Mouse (Mus musculus) heart, adult 8-10 months (tissue): Measurements from ENCODE around the gene Nrn1l. TPM values are rescaled to one million over a fixed set of nuclear protein-coding genes. Genes with fewer than 3 reads are reported as not detected.

Experiments used
- DNase-seq: peaks from one replicate; pipeline ENCODE4 v3.0.0; 2022; ENCODE audit warnings: low spot score
- total RNA-seq, 4 experiments: library from RNA; stranded (reverse); gene quantifications; 2 replicates each; pipeline ENCODE4 v1.2.4; 2022

Nrn1l gene
- total RNA-seq, 4 experiments from 2014 or later, result 0.49 to 1.1 (median 0.85) TPM

DNA sequence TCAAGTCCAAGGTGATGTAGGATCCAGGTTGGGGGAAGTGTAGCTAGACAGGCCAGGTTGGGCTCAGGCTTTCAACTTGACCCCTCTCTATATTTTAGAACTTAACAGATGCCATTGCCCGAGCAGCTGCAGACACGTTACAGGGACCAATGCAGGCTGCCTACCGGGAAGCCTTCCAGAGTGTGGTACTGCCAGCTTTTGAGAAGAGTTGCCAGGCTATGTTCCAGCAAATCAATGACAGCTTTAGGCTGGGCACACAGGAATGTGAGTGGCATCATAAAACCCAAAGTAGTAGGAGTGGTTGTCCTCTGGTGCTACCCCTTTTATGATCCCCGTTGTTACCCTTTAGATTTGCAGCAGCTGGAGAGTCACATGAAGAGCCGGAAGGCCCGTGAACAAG is 2.5 kb upstream of the Nrn1l start:
- peak; percentile 46 for DNase-seq

DNA sequence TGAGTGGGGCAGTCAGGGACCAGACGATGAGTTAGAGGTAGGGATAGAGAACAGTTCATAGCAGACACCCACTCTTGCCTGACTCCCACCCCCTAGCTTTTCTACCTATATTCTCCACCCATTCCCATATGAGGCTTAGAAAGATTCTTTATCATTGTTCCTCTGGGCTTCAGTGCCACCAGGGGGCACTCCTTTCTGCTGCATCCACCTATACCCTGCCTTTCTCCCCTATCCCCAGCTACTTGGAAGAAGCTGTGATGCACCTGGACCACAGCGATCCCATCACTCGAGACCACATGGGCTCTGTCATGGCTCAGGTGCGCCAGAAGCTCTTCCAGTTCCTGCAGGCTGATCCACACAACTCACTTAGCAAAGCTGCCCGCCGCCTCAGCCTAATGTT is 935 bp upstream of the Nrn1l start:
- no peak for DNase-seq

DNA sequence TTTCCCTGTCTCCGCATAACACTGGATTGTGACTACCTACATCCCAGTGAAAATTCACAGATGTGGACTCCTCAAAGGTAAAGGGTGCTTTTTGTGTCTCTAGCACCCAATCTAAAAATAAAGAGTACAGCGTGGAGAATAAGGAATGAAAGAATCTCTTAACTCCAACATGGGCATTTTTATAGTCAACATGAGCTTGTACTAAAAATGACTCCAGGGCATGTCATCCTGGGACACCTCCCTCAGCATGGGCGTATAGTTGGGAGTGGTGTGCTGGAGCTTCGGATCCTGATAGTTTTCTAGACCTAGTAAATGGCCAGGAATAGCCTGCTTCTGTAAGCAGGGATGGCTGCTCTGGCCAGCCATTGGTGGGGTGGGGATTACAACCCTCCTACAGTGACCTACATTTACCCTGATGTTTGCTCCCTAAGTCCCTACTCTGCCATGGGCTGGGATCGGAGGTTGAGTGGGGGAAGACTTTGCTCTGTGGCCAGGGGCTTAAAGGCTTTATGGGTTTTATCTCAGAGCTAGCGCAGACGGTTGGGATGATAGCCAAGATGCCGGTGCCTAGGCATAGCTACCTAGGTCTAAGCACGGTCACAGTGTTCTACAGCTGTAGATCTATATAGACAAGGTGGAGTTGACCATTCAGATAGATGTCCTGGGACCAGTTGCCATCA is 4.6 kb downstream of the Nrn1l start:
- DNase-seq, result no peak

DNA sequence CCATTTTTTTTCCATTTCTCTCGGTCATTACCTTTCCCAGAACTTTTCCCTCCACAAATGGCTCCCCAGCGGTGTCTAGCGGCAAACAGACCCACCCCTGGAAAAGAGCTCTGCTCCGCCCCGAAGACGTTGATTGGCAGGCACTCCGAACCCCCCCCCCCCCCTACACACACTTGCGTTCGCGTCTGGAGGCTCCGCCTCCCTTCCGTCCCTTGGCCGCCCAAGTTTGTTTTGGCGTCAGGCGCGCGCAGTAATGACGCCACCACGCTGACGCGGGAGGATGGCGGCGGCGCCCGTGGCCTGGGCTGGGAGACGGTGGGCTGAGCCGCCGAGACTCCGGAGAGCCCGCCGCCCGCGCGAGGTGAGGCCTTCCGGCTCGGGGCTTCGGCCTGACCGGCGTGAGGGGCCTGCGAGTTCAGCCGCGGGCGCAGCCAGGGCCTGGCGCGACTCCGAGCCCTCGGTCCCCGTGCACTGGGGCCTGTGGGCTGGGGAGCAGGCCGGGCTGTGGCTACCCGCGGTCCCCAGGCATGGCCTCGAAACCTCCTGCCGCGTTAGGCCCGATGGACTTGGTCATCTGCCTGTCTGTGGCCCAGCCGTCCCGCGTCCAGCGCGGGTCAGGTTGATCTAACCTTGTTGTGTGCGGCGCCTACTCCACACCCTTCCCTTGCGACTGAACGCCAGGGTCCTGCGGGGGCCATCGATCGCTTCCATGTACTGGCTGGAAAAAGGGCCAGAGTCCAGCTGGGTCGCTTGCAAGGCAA is 7.0 kb downstream of the Nrn1l start, which contains the start of gene Pskh1:
Gene Pskh1, plus strand, starts transcription at position 262 of the 761 bp plus-strand sequence.
- peak; percentile 89 for DNase-seq

DNA sequence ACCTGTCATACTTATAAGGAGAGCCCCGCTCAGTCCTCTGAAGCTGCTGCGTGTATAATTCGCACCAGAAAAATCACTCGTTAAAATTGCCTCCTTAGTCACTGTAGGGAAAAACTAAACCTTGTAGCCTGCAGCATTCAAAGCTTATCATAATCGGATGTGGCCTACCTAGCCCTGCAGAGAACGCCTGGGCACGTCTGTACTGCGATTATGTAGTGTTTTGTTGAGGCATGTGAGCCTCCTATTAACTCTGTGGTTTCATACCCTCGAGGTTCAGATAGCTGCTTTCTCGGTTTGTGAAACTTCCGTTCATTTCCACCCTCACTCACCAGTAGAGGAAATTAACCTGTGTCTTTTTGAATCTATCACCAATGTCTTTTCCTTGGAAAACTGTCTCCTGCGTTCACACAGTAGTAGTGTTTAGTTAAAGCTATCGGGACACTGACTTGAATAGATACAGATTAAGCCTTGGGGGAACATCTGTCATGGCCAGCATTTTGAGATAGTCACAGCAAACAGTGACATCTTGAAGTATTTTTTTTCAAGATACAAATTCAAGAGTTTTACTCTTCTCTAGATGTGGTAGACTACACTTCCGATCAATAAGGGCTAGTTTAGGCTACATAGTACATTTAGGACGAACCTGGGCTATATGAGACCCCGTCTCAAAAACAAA is 7.7 kb downstream of the Nrn1l start:
- DNase-seq, result no peak

DNA sequence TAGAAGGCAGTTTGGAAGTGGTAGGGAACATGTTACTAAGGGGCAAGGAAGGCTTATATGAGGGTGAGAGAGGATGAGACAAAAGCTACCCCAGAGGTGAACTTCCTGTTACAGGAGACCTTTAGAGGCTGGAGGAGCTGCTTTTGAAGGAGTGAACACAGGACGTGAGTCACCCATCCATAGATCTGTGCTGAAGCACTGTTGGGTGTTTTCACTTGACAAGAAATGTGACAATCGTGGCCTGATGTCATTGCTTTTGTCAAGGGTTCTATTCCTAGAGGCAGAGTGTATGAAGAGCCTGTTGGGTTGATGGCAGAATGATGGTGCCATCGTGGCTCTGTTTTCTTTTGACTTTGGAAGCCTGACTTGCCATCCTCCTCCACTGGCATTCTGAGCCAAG is 26.0 kb downstream of the Nrn1l start:
- no peak for DNase-seq

DNA sequence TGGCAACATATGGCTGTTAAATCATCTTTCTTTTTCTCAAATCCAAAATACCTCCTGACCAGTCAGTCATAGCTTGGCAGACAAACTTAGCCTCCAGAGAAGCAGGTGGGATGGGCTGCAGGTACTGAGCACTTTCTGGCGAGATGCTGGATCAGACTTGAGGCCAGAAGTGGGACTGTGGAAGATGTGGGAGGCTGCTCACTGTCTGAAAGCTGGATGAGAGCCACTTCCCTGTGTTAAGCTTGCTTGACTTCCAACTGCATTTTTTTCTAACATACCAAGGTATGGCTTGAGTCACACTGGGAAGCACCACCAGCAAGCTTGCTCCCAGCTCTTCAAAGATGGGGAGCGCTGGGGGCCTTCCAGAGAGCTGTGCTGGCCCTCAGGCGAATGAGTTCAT is 31.8 kb downstream of the Nrn1l start:
- no peak for DNase-seq

DNA sequence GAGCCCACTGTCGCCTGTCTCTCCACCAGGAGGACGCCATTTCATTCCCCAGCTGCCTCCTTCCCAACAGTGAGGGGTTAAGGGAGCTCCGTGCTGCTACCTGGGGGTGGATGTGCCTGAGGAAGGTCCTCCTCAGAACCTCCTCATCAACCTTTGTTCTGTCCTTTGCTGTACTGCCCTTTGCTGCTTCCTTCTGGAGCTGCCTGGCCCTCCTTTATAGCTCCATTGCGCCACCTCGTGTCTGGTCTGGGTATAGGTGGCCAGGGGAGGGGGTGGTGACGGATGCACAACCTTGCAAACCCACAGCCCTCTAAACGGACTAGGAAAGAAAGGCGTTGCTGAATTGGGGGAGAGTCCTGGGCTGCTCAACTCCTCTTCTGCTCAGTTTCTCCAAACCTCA is 37.2 kb downstream of the Nrn1l start:
- DNase-seq, result peak; percentile 85

DNA sequence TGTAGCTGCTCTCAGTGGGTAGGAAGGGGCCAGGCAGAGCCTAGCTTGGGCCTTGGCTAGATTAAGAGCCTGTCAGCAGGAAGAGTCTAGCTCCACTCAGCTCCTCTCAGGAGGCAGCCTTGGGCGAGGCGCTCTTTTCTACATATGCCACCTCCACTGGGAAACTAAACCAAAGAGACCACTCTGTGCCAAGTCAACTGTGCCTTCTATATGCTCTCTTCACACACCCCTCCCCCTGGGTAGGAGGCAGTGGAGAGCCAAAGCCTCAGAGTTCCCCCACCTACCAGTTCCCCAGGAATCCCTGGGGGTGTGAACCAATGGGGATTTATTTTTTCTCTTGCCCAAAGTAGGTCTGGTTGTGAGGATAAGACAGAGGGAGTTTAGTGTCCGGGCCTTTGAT is 37.9 kb downstream of the Nrn1l start:
- no peak for DNase-seq

DNA sequence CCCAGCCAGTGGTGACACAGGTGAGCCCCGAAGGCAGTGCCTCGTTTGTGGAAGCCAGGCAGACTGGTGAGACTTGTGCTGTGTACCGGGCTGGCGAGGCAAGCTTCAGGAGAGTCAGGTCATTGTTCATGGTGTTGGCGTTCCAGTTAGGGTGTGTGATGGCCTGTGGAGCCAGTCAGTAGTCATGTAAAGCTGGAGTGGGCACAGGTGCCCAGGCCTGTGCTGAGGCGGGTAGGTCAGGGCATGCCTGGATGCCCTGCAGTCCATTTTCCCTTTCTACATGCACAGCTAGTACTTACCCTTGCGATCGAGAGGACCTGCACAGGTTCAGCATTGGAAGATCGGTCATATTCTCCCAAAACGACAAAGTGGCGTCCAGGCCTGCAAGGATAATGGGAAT is 39.2 kb downstream of the Nrn1l start:
- no peak for DNase-seq

DNA sequence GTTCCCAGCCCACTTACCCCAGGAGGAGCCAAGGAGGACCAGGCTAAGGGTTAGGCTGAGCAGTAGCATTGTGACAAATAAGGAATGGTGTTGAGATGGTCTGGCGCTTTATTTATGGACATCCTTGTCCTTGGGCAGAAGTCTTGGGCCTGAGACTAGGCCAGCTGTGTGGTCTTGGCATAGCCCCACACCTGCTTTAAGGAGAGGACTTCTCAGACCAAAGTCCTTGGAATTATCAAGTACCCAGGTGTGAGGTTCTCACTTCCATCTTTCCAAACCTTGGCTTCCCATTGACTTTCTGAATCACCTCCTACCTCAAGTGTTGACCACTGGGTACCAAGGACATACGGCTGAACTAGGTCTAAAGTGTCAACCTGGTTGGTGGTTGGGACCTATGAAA is 40.4 kb downstream of the Nrn1l start, which contains the start of gene Ctrl:
Gene Ctrl, minus strand, starts transcription at position 101 of the 400 bp plus-strand sequence.
- DNase-seq, result no peak

DNA sequence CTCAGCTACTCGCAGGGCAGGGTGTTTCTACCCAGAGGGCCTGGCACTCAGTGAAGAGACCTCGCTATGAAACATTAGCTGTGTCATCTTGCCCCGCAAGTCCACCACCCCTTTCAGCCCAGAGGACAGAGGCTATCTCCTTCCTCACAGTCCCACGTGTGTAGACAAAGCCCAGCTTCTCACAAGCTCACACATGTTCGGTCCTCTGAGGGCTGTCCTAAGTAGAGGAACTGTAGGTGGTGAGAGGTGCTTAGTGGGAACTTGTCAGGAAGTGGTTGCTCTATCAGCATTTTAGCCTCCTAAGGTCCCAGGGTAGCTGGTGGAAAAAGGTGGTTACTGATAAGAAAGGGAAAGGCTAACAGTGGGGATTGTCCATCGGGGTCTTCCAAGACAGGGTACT is 41.7 kb downstream of the Nrn1l start:
- DNase-seq, result no peak

DNA sequence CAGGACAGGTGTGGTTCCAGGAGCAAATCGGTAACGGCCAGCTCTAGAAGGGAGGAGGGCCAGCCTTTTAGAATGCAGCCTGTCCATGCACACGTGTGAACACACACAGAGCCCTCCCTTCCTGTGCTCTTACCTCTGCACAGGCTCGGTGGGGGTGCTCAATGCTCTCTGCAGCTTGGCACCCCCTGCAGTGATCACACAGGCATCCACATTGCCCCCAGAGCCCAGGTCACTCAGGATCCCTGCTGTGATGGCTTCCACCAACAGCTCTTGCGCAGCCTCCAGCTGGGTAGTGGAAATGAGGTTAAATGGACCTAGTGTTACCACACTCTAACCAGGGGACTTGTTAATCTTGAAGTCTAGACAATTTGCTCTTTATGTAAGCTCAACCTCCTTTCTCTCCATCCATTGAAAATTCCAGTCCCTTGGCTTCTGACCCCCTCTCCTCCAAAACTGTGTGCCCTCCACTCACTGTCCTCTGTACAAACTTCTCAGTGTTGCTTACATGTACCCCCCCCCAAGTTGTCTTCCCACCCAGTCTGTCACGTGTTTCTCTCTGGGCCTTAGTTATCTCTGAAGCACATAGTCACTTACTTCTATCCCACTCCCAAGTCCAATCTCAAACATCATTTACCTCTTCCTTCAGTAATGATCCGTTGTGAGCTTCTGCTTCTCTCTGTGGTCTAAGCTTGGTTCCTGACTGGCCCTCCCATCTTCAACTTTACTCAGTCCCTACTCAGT is 42.7 kb downstream of the Nrn1l start:
- DNase-seq, result no peak

DNA sequence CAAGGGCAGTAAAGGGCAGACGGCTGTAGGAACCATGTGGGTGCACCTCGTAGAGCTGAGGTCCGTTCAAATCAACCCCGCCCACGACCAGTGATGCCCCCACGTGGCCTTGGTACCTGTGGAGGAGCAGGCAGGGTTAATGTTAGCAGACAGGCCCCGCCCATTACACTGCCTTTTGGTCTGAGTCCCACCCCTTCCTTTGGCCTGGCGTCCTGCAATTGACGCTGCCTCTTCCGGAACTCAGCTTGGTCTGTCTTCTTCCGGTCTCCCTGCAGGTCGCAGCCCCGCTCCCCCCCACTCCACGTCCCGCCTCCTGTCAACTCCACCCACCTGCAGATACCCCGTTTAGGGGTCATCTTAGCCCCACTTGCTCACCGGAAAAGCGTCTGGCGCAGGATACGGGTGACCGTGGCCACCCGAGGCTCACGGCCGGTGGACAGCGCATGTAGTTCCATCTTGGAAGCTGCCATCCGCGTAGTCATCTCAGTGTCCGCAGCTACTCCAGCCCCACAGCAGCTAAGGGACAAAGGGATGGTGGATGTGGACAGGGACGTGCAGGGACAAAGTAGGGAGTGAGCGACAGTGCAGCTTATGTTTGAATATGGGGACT is 43.6 kb downstream of the Nrn1l start:
- DNase-seq, result peak; percentile 90

DNA sequence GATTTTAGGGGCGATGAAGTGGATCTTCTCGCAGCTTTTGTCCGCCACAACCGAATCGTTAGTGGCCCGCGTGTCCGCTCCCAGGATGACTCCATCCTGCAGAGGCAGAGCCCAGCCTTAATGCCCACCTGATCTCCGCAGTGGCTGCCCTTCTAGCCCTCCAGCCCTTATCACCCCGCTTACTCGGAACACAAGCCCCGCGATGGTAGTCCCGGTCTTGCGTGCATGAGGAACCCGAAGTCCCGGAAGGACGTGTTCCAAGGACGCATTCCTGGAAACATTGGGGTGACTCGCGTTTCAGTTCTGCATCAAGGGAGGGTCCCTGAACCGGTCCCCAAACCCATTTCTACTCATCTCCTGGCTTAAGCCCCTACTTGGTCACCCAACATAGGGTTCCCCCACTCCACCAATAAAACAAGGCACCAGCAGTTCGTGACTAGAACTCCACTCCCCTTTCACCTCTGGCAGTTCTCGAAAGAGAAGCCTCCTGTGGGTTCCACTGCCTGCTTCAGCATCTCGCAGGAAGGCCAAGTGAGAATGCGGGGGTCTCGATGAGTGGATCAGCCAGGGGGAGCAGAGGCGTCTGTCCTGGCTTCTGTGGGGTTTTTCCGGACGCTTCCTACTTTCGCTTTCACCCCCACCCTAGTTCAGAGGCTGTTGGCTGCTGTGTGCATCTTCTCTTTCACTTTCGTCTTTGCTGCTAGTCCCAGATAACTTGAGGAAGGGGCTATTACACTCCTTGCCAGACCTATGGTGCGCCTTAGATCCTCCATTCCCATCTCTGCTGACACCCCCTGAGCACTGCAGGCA is 44.3 kb downstream of the Nrn1l start:
- peak; percentile 63 for DNase-seq

DNA sequence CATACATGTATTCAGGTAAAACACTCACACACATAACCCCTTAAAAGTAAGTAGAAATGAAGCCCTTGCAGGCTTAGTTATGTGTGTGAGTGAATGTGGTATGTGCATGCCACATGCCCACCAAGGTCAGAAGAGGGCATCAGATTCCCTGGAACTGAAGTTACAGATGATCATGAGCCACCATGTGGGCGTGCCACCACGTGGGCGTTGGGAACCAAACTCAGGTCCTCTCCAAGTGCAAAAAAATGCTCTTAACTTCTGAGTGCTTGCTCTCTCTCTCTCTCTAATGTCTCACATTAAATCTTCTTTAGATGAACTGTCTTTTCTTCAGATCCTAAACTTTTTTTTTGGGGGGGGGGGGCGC is 44.9 kb downstream of the Nrn1l start, which contains the start of gene Psmb10:
Gene Psmb10, minus strand, starts transcription at position 139 of the 364 bp plus-strand sequence.
- no peak for DNase-seq

DNA sequence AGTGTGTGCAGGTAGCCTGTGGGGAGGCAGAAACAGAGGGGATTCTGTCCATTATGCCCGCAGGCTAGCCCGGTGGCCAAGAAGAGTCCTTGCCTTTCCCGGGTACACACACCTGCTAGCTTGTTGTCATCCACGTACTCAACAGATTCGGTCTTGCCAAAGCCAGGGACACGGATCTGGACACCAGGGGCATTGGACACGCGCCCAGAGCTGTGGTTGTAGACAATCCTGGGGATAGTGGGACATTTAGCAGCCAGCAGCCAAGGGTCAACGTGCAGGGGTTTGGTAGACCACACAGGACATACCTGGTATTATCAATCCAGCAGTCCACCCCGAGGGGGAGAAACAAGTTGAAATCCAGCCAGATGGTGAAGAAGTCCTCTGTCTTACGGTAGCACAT is 48.7 kb downstream of the Nrn1l start:
- no peak for DNase-seq

DNA sequence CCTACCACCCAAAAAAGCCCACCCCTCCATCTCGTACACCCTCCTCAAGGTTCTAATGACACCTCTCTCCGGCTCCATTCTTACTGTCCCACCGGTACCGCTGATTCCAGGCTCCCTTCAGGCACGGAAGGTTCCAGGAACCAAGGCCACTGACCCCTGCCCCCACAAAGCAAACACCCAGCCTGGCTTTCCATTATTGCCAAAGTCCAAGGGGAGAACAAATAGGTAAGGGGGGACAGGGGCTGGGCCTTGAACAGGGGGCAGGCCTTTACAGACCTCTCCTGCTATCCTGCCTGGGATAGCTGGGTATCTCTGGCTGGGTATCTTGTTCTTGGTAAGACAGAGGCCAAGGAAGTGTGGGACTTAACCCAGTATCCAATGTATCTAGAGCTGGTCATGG is 49.2 kb downstream of the Nrn1l start:
- no peak for DNase-seq

DNA sequence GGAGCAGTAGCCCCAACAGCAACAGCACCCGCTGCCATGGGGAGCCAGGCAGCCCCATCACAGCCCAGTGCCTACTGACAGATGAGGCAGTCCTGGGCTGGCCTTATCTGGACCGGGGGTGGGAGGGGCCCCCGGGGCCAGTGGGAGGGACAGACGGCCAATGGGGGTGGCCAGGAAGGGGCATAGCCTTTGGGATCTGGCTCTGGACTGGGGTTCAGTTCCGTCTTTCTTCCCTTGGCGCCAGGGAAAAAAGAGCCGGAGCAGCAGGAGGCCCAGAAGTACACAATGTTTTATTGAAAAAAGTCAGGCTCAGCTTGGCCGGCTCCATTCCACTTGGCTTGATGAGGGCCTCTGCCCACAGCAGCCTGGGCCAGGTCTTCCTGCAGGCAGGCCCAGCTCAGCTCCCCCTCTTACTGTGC is 50.0 kb downstream of the Nrn1l start, which contains the start of gene Lcat:
Gene Lcat, minus strand, starts transcription at position 62 of the 419 bp plus-strand sequence.
- DNase-seq, result no peak
